Mouse (Mus musculus) MEL (cell line): ENCODE measurements around the gene Dhdh. TPM values are rescaled to one million over a fixed set of nuclear protein-coding genes. Genes with fewer than 3 reads are reported as not detected.
A peak's percentile ranks its signal among the peaks of the same experiment; 100 is the strongest.

Experiments used
- DNase-seq: peaks from one replicate; pipeline ENCODE4 v3.0.0; 2011; ENCODE audit warnings: low read depth, low spot score
- H3K27ac ChIP-seq: 2 replicates; pipeline ENCODE4 v1.5.1; 2012; ENCODE audit warnings: low read depth, mild to moderate bottlenecking, control low read depth, low read length, moderate library complexity; ENCODE audit not compliant: control insufficient read depth
- H3K27me3 ChIP-seq, 2 experiments: fragments of 150-350 bp in 1 of 2; sonication (generic) in 1 of 2; 2 replicates each; pipeline ENCODE4 v1.6.1; 2012; ENCODE audit warnings: low read length in 2 of 2, mild to moderate bottlenecking in 2 of 2, improper control_type of control experiment in 1 of 2, moderate library complexity in 1 of 2; ENCODE audit not compliant: insufficient read depth in 2 of 2, control insufficient read depth in 1 of 2
- H3K36me3 ChIP-seq, 2 experiments: 2 replicates each; pipeline ENCODE4 v1.6.1; 2012 to 2014; ENCODE audit warnings: low read length in 2 of 2, improper control_type of control experiment in 1 of 2, inconsistent platforms in 1 of 2, mild to moderate bottlenecking in 1 of 2; ENCODE audit not compliant: insufficient read depth in 2 of 2, control insufficient read depth in 1 of 2
- H3K4me1 ChIP-seq, 2 experiments: fragments of 150-350 bp in 1 of 2; sonication (generic) in 1 of 2; 2 replicates each; pipeline ENCODE4 v1.6.1; 2012; ENCODE audit warnings: low read length in 2 of 2, improper control_type of control experiment in 1 of 2, mild to moderate bottlenecking in 1 of 2; ENCODE audit not compliant: insufficient read depth in 2 of 2, control insufficient read depth in 1 of 2
- H3K4me3 ChIP-seq, 2 experiments: fragments of 150-350 bp in 1 of 2; sonication (generic) in 1 of 2; 2 replicates each; pipeline ENCODE4 v1.5.1; 2012; ENCODE audit warnings: low read depth in 2 of 2, low read length in 2 of 2, mild to moderate bottlenecking in 2 of 2, moderate library complexity in 2 of 2, control low read depth in 1 of 2, improper control_type of control experiment in 1 of 2; ENCODE audit not compliant: control insufficient read depth in 1 of 2, insufficient read depth in 1 of 2
- H3K79me2 ChIP-seq: 2 replicates; pipeline ENCODE4 v1.6.1; 2012; ENCODE audit warnings: mild to moderate bottlenecking, low read length, moderate library complexity; ENCODE audit not compliant: control insufficient read depth, poor library complexity, insufficient read depth
- H3K9ac ChIP-seq: 2 replicates; pipeline ENCODE4 v1.6.1; 2012; ENCODE audit warnings: low read depth, mild to moderate bottlenecking, control low read depth, low read length, moderate library complexity; ENCODE audit not compliant: control insufficient read depth, poor library complexity, severe bottlenecking
- H3K9me3 ChIP-seq: fragments of 150-350 bp; sonication (generic); replicated peaks from 2 replicates; pipeline ENCODE4 v1.6.1; 2012; ENCODE audit warnings: mild to moderate bottlenecking, low read length, improper control_type of control experiment, moderate library complexity; ENCODE audit not compliant: insufficient read depth
- CTCF ChIP-seq, 3 experiments: IDR thresholded peaks in 2 of 3; conservative IDR thresholded peaks in 1 of 3; 2 replicates each; pipeline ENCODE4 v1.5.1; 2011 to 2012; ENCODE audit warnings: low read length in 3 of 3, low read depth in 2 of 3, mild to moderate bottlenecking in 2 of 3, improper control_type of control experiment in 1 of 3, inconsistent platforms in 1 of 3, mixed read lengths in 1 of 3, moderate library complexity in 1 of 3; ENCODE audit not compliant: control insufficient read depth in 1 of 3, insufficient read depth in 1 of 3, poor library complexity in 1 of 3, severe bottlenecking in 1 of 3
- ETS1 ChIP-seq: IDR thresholded peaks from 2 replicates; pipeline ENCODE4 v1.6.1; 2012; ENCODE audit warnings: low read depth, mild to moderate bottlenecking, inconsistent platforms, low read length, improper control_type of control experiment, moderate library complexity
- GABPA ChIP-seq: IDR thresholded peaks from 2 replicates; pipeline ENCODE4 v1.6.1; 2012; ENCODE audit warnings: low read depth, mild to moderate bottlenecking, inconsistent platforms, low read length, improper control_type of control experiment, moderate library complexity
- KAT2A ChIP-seq: conservative IDR thresholded peaks from 2 replicates; pipeline ENCODE4 v1.6.1; 2012; ENCODE audit warnings: low read depth, low read length, improper control_type of control experiment, inconsistent platforms
- MAZ ChIP-seq: IDR thresholded peaks from 2 replicates; pipeline ENCODE4 v1.6.1; 2012; ENCODE audit warnings: low read depth, mild to moderate bottlenecking, inconsistent platforms, low read length, improper control_type of control experiment
- MEF2A ChIP-seq: IDR thresholded peaks from 2 replicates; pipeline ENCODE4 v1.6.1; 2014; ENCODE audit warnings: low read depth, mild to moderate bottlenecking, inconsistent platforms, low read length, improper control_type of control experiment; ENCODE audit not compliant: poor library complexity, insufficient replicate concordance, severe bottlenecking; ENCODE audit errors: extremely low read depth
- MXI1 ChIP-seq: IDR thresholded peaks from 2 replicates; pipeline ENCODE4 v1.6.1; 2011; ENCODE audit warnings: mild to moderate bottlenecking, low read depth, low read length, improper control_type of control experiment
- NELFE ChIP-seq: IDR thresholded peaks from 2 replicates; pipeline ENCODE4 v1.6.1; 2011; ENCODE audit warnings: low read depth, low read length, improper control_type of control experiment
- NRF1 ChIP-seq: IDR thresholded peaks from 2 replicates; pipeline ENCODE4 v1.6.1; 2014; ENCODE audit warnings: low read depth, mild to moderate bottlenecking, inconsistent platforms, low read length, improper control_type of control experiment, moderate library complexity; ENCODE audit not compliant: poor library complexity, insufficient read depth, severe bottlenecking
- POLR2AphosphoS5 ChIP-seq: IDR thresholded peaks from 2 replicates; pipeline ENCODE4 v1.6.1; 2012; ENCODE audit warnings: low read depth, borderline replicate concordance, mild to moderate bottlenecking, inconsistent platforms, low read length, moderate library complexity, mixed read lengths
- SMC3 ChIP-seq: IDR thresholded peaks from 2 replicates; pipeline ENCODE4 v1.6.1; 2011; ENCODE audit warnings: low read depth, low read length, improper control_type of control experiment
- TCF12 ChIP-seq: IDR thresholded peaks from 2 replicates; pipeline ENCODE4 v1.6.1; 2014; ENCODE audit warnings: low read depth, mild to moderate bottlenecking, inconsistent platforms, low read length, improper control_type of control experiment, moderate library complexity
- UBTF ChIP-seq: IDR thresholded peaks from 2 replicates; pipeline ENCODE4 v1.6.1; 2012; ENCODE audit warnings: low read depth, mild to moderate bottlenecking, inconsistent platforms, low read length, improper control_type of control experiment, moderate library complexity, borderline replicate concordance; ENCODE audit not compliant: insufficient read depth
- USF2 ChIP-seq, 2 experiments: IDR thresholded peaks; 2 replicates each; pipeline ENCODE4 v1.6.1; 2011 to 2012; ENCODE audit warnings: improper control_type of control experiment in 2 of 2, low read length in 2 of 2, borderline replicate concordance in 1 of 2, inconsistent platforms in 1 of 2, low read depth in 1 of 2, mild to moderate bottlenecking in 1 of 2; ENCODE audit not compliant: insufficient read depth in 1 of 2
- ZMIZ1 ChIP-seq: IDR thresholded peaks from 2 replicates; pipeline ENCODE4 v1.6.1; 2012; ENCODE audit warnings: low read depth, mild to moderate bottlenecking, inconsistent platforms, low read length, improper control_type of control experiment, moderate library complexity
- polyA plus RNA-seq, 2 experiments: library from polyadenylated mRNA; stranded (reverse) in 1 of 2; unstranded in 1 of 2; fragments of >175 nt in 1 of 2; fragments of >200 nt in 1 of 2; gene quantifications; 2 replicates each; pipeline versions ENCODE4 v1.2.1 to v1.2.4; 2012; ENCODE audit warnings: low replicate concordance in 2 of 2, low read depth in 1 of 2; ENCODE audit not compliant: insufficient read length in 2 of 2, insufficient read depth in 1 of 2, missing spikeins in 1 of 2
- total RNA-seq: library from RNA; depleted of rRNA; stranded (reverse); fragments of 300-350 nt; gene quantifications from 2 replicates; pipeline ENCODE4 v1.2.3, GENCODE M21; 2012

Gene Dhdh
- total and polyA plus RNA-seq, 3 experiments: 0.08 to 1.6 TPM; not detected in 1

DNA sequence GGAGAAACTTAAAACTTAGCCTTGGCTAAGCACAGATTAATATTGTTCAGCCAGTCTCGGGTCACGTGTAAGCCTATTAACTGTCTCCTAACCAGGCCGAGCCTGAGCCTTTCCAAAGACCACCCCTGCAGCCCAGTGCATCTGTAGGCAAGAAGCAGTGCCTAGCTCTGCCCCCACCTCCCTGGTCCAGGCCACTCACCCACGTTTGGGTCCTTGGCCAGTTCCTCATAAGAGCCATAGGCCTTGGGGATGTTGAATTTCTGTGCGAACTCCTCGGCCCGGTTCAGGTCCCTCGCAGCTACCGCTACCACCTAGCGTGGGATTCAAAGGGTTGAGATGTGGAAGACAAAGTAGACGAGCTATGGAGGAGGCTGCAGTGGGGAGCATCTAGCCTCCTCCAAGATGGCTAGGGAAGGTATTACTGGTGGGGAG is 728 bp downstream of the Dhdh start:
- TF ChIP-seq USF2 (IDR thresholded peaks at IDR 0.05; ENCODE audit: borderline replicate concordance in 1 of 2, insufficient read depth in 1 of 2, low read depth in 1 of 2, low read length in 2 of 2) (no peak), MXI1 (no peak), UBTF (no peak), POLR2AphosphoS5 (no peak), ZMIZ1 (no peak), SMC3 (no peak), GABPA (no peak), ETS1 (no peak), KAT2A (no peak), NELFE (no peak), MEF2A (no peak), TCF12 (no peak)
- no peak overlapping the region for H3K4me3 ChIP-seq
- H3K27ac ChIP-seq: no peak overlapping the region

DNA sequence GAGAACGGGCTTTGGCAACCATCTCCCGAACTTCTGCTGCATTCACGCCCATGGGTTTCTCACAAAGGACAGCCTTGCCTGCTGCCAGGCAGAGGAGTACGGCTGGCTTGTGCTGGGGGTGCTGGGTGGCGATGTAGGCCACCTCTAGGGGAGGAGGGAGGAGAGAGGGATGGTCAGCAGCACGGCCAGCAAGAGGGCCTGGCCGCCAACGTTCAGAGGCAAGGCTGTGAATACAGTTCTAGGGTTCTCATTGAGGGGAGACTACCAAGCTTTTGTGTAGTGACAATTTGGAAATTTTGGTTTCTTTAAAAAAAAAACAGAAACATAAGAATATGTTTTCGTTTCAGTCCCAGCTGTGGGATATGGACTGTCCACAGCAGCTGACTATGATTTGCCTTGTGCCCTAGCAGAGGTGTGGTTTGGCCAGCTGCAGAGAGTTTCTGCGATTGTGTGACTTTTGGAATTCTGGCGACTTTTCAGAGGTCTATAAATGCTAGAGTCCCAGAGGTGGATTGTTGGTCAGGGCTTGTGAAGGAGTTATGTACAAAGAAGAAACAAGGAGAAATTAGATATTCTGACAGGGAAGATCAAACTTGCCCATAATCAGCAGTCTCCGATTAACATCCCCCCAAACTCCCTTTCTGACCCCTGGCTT is 1.7 kb downstream of the Dhdh start, which contains the start of gene Gm45808:
Gene Gm45808, minus strand, starts transcription at position 51 of the 655 bp plus-strand sequence.
- TF ChIP-seq CTCF (IDR thresholded peaks at IDR 0.05 in 2 of 3, conservative IDR thresholded peaks at IDR 0.05 in 1 of 3; ENCODE audit: control insufficient read depth in 1 of 3, insufficient read depth in 1 of 3, low read depth in 2 of 3, low read length in 3 of 3, poor library complexity in 1 of 3, severe bottlenecking in 1 of 3) (no peak), MAZ (no peak), NRF1 (no peak)
- TF ChIP-seq, all 39 proteins: peak for 0
- Histone ChIP-seq H3K36me3 (peaks cover 0 to 32% of the 10 kb centered on the region in 2 experiments; a peak in 2 of 4 replicates), H3K27ac (no peak within 1 kb of the TSS), H3K4me3 (no peak within 1 kb of the TSS), H3K9ac (peak within 1 kb of the TSS; percentile 2; the same call in 1 of the 2 replicates), H3K79me2 (no peaks in the 10 kb centered on the region), H3K4me1 (peaks cover 10 to 38% of the 10 kb centered on the region in 2 experiments), H3K27me3 (no peaks in the 10 kb centered on the region), H3K9me3 (no peaks in the 10 kb centered on the region)
- no peak for DNase-seq

More for the DNA sequence above, 728 bp downstream of the Dhdh start:
- Histone ChIP-seq H3K27me3 (no peaks in the 10 kb centered on the region), H3K9me3 (no peaks in the 10 kb centered on the region), H3K79me2 (no peaks in the 10 kb centered on the region), H3K4me1 (peaks cover 8 to 31% of the 10 kb centered on the region in 2 experiments), H3K9ac (no peak overlapping the region), H3K36me3 (peaks cover 0 to 25% of the 10 kb centered on the region in 2 experiments; a peak in 2 of 4 replicates)
- DNase-seq: no peak
